Mouse (Mus musculus) bone marrow macrophage, adult 2 months (primary cell): Measurements from ENCODE around the gene Mgat4b. TPM values are rescaled to one million over a fixed set of nuclear protein-coding genes. Genes with fewer than 3 reads are reported as not detected.
A peak's percentile ranks its signal among the peaks of the same experiment; 100 is the strongest.

ENCODE experiments used
- H3K27ac ChIP-seq: 2 replicates; pipeline ENCODE4 v1.5.1; 2012; ENCODE audit warnings: low read depth, low read length; ENCODE audit not compliant: insufficient read depth
- H3K4me1 ChIP-seq: 2 replicates; pipeline ENCODE4 v1.6.1; 2012; ENCODE audit warnings: low read length; ENCODE audit not compliant: control insufficient read depth, insufficient read depth
- H3K4me3 ChIP-seq: 2 replicates; pipeline ENCODE4 v1.5.1; 2012; ENCODE audit warnings: mild to moderate bottlenecking, low read length, moderate library complexity; ENCODE audit not compliant: insufficient read depth
- CTCF ChIP-seq: IDR thresholded peaks from 2 replicates; pipeline ENCODE4 v1.5.1; 2012; ENCODE audit warnings: low read depth, mild to moderate bottlenecking, low read length, moderate library complexity
- POLR2A ChIP-seq: IDR thresholded peaks from 2 replicates; pipeline ENCODE4 v1.6.1; 2012; ENCODE audit warnings: mild to moderate bottlenecking, low read depth, low read length, borderline replicate concordance
- polyA plus RNA-seq: library from polyadenylated mRNA; stranded (reverse); fragments of >200 nt; gene quantifications from 2 replicates; pipeline ENCODE4 v1.2.4, GENCODE M21; 2012; ENCODE audit not compliant: missing spikeins, insufficient read depth, insufficient read length

Mgat4b gene
- polyA plus RNA-seq, 1 experiment = 54.0 TPM

GRCm38 (mm10) chr11:50233022-50233421 lies 22.3 kb downstream of the Mgat4b start:
- no peak for TF ChIP-seq CTCF
- TF ChIP-seq POLR2A = no peak

GRCm38 (mm10) chr11:50233993-50234392 lies 23.3 kb downstream of the Mgat4b start:
- H3K27ac ChIP-seq = no peak overlapping the region
- H3K4me3 ChIP-seq = no peak overlapping the region
- peaks cover 34% of the 10 kb centered on the region for H3K4me1 ChIP-seq
- TF ChIP-seq POLR2A (no peak), CTCF (peak; percentile 33; the same call in 1 of the 2 replicates)

More at GRCm38 (mm10) chr11:50233022-50233421, 22.3 kb downstream of the Mgat4b start:
- no peak overlapping the region for H3K4me3 ChIP-seq
- H3K27ac ChIP-seq = no peak overlapping the region
- H3K4me1 ChIP-seq = peaks cover 35% of the 10 kb centered on the region

GRCm38 (mm10) chr11:50234606-50235005 lies 23.9 kb downstream of the Mgat4b start:
- no peak overlapping the region for H3K27ac ChIP-seq
- H3K4me3 ChIP-seq = no peak overlapping the region
- peaks cover 34% of the 10 kb centered on the region for H3K4me1 ChIP-seq
- no peak for TF ChIP-seq CTCF
- no peak for TF ChIP-seq POLR2A

GRCm38 (mm10) chr11:50236540-50236936 lies 25.8 kb downstream of the Mgat4b start:
- H3K4me1 ChIP-seq = peaks cover 43% of the 10 kb centered on the region
- peak overlapping the region; percentile 9 for H3K27ac ChIP-seq
- peak overlapping the region; percentile 64 for H3K4me3 ChIP-seq
- TF ChIP-seq POLR2A (no peak), CTCF (no peak)

- TF ChIP-seq POLR2A (no peak), CTCF (no peak)
- Histone ChIP-seq H3K27ac (peak overlapping the region; percentile 73), H3K4me3 (peak overlapping the region; percentile 64), H3K4me1 (peaks cover 43% of the 10 kb centered on the region)
These were observed 26.5 kb downstream of the Mgat4b start for GRCm38 (mm10) chr11:50236937-50237835.

- H3K27ac ChIP-seq = peak within 1 kb of the TSS; percentile 77
- no peak for TF ChIP-seq POLR2A
- no peak for TF ChIP-seq CTCF
- H3K4me3 ChIP-seq = peak within 1 kb of the TSS; percentile 64
- peaks cover 43% of the 10 kb centered on the region for H3K4me1 ChIP-seq
These were observed 27.6 kb downstream of the Mgat4b start, which contains the start of gene Ltc4s for GRCm38 (mm10) chr11:50238324-50238723. Ltc4s (minus strand) TSS chr11:50238616.

GRCm38 (mm10) chr11:50238821-50239791 lies 28.4 kb downstream of the Mgat4b start:
- peaks cover 48% of the 10 kb centered on the region for H3K4me1 ChIP-seq
- H3K4me3 ChIP-seq = peak overlapping the region; percentile 7; the same call in 1 of the 2 replicates
- TF ChIP-seq POLR2A = no peak
- TF ChIP-seq CTCF = no peak
- H3K27ac ChIP-seq = peak overlapping the region; percentile 77

GRCm38 (mm10) chr11:50240235-50240911 lies 29.7 kb downstream of the Mgat4b start:
- H3K4me3 ChIP-seq = no peak overlapping the region
- peak overlapping the region; percentile 77 for H3K27ac ChIP-seq
- TF ChIP-seq CTCF (no peak), POLR2A (no peak)
- peaks cover 60% of the 10 kb centered on the region for H3K4me1 ChIP-seq

- peak overlapping the region; percentile 83 for H3K27ac ChIP-seq
- H3K4me3 ChIP-seq = no peak overlapping the region
- peaks cover 43% of the 10 kb centered on the region for H3K4me1 ChIP-seq
- TF ChIP-seq CTCF = no peak
These were observed 33.2 kb downstream of the Mgat4b start for GRCm38 (mm10) chr11:50243926-50244325.
